Mouse (Mus musculus) kidney, embryonic 14.5 days (tissue): Measurements from ENCODE around the gene Gm9918. TPM values are rescaled to one million over a fixed set of nuclear protein-coding genes. Genes with fewer than 3 reads are reported as not detected.
A peak's percentile ranks its signal among the peaks of the same experiment; 100 is the strongest.

Experiments
- ATAC-seq: fragments of 200-750 bp; cut with Nextera tagmentation; 2 replicates; pipeline ENCODE4 v1.8.0; 2017; ENCODE audit warnings: moderate number of reproducible peaks, mild to moderate bottlenecking, moderate TSS enrichment, moderate library complexity; ENCODE audit not compliant: low FRiP score, low TSS enrichment
- H3K27ac ChIP-seq: fragments of 300-500 bp; sonication (generic); 2 replicates; pipeline ENCODE4 v1.5.1; 2014; ENCODE audit warnings: low read depth, mild to moderate bottlenecking, low read length, moderate library complexity, mixed read lengths
- H3K27me3 ChIP-seq: fragments of 300-500 bp; sonication (generic); 2 replicates; pipeline ENCODE4 v1.6.1; 2014; ENCODE audit warnings: mild to moderate bottlenecking, low read length; ENCODE audit not compliant: control insufficient read depth, insufficient read depth
- H3K36me3 ChIP-seq: fragments of 300-500 bp; sonication (generic); 2 replicates; pipeline ENCODE4 v1.6.1; 2014; ENCODE audit warnings: low read length, mixed read lengths; ENCODE audit not compliant: control insufficient read depth, insufficient read depth
- H3K4me1 ChIP-seq: fragments of 300-500 bp; sonication (generic); 2 replicates; pipeline ENCODE4 v1.6.1; 2014; ENCODE audit warnings: low read length, mixed read lengths; ENCODE audit not compliant: control insufficient read depth, insufficient read depth
- H3K4me2 ChIP-seq: fragments of 300-500 bp; sonication (generic); replicated peaks from 2 replicates; pipeline ENCODE4 v1.6.1; 2014; ENCODE audit warnings: low read depth, mild to moderate bottlenecking, low read length
- H3K4me3 ChIP-seq: fragments of 300-500 bp; sonication (generic); 2 replicates; pipeline ENCODE4 v1.5.1; 2014; ENCODE audit warnings: mild to moderate bottlenecking, low read length
- H3K9ac ChIP-seq: fragments of 300-500 bp; sonication (generic); 2 replicates; pipeline ENCODE4 v1.6.1; 2014; ENCODE audit warnings: low read depth, mild to moderate bottlenecking, low read length, moderate library complexity
- H3K9me3 ChIP-seq: fragments of 300-500 bp; sonication (generic); 2 replicates; pipeline ENCODE4 v1.6.1; 2016; ENCODE audit warnings: low read length; ENCODE audit not compliant: control insufficient read depth
- WGBS: fragments of 180-500 bp; shearing (Covaris S2); extraction: QIAGEN DNeasy Blood & Tissue Kit; methylation state at CpG from one replicate; pipeline ENCODE4 v1.1.7; 2014; 5-methylcytosine and 5-hydroxymethylcytosine counted together
- polyA plus RNA-seq: library from polyadenylated mRNA; unstranded; fragments of >200 nt; fragmentation: Nextera tagmentation; extraction: Ambion mirVana; gene quantifications from 2 replicates; pipeline ENCODE4 v1.2.1, GENCODE M21; 2014

The Gm9918 gene
- polyA plus RNA-seq, 1 experiment from 2014 or later, result 0.84 TPM

DNA sequence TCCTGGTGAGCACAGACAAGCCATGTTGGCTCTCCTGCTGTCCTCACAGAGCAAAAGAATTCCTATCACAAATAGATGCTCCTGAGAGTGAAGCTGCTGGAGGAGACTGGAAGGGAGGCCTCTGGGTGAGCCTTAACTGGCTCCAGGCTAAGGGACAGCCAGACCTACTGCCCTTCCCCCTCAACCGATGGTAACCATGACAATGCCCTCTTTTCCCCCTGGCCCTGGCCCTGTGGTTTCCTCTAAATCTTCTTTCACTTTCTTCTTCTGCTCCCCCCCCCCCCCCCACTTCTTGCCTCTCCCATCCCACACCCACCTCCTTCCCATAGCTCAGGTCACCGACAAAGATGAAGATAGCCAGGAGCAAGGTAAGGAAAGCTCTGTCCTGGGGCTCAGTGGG, 36.5 kb upstream of the Gm9918 start:
- WGBS, result 33% methylated on average over 2 of the region's 2 CpGs
- H3K4me2 ChIP-seq, result no peak overlapping the region
- H3K9ac ChIP-seq, result no peak overlapping the region
- H3K9me3 ChIP-seq, result no peaks in the 10 kb centered on the region
- no peak for ATAC-seq
- peaks cover 10% of the 10 kb centered on the region for H3K4me1 ChIP-seq
- H3K4me3 ChIP-seq, result no peak overlapping the region
- H3K27ac ChIP-seq, result no peak overlapping the region
- peaks cover 11% of the 10 kb centered on the region; the same call in 1 of the 2 replicates for H3K36me3 ChIP-seq
- H3K27me3 ChIP-seq, result no peaks in the 10 kb centered on the region

DNA sequence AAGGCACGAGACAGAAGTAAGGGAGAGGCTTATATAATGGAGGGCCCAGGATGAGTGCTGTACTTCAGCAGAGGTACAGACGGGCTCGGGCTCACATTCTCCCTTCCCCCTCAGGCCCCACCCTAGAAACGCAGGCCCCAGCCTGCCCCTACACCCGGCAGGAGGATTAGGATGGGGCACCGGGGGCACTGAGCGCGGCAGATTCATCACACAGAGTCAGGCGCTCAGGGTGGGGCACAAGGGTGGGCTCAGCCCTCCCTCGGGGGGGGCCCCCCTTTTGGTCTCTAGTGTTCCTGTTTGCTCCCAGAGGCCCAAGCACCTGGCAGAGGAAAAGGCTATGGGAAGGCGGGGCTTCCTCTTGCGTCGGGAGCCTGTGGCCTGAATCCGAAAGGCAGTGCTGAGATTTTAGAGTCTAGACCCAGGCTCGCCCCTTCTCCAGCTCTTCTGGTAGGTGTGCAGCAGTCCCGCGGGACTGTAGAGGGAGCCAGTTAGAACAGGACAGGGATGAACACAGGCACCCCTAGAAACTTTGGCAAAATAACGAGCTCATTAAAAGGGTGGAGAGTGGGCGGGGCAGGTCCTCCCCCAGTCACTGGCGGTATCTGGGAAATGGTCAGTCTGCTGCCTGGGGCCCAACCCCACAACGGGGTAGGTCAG, 34.9 kb upstream of the Gm9918 start:
- H3K36me3 ChIP-seq, result peaks cover 12% of the 10 kb centered on the region; the same call in 1 of the 2 replicates
- no peak overlapping the region for H3K4me3 ChIP-seq
- H3K9ac ChIP-seq, result no peak overlapping the region
- peak overlapping the region; percentile 17; the same call in 1 of the 2 replicates for H3K4me2 ChIP-seq
- H3K27me3 ChIP-seq, result no peaks in the 10 kb centered on the region
- H3K4me1 ChIP-seq, result peaks cover 10% of the 10 kb centered on the region
- ATAC-seq, result no peak
- no peaks in the 10 kb centered on the region for H3K9me3 ChIP-seq
- 29% methylated on average over 21 of the region's 21 CpGs for WGBS
- H3K27ac ChIP-seq, result no peak overlapping the region

- Histone ChIP-seq H3K9ac (no peak overlapping the region), H3K36me3 (peaks cover 12% of the 10 kb centered on the region; the same call in 1 of the 2 replicates), H3K27ac (no peak overlapping the region), H3K4me2 (no peak overlapping the region), H3K27me3 (no peaks in the 10 kb centered on the region), H3K9me3 (no peaks in the 10 kb centered on the region), H3K4me3 (no peak overlapping the region), H3K4me1 (peaks cover 20% of the 10 kb centered on the region)
- no peak for ATAC-seq
- 88% methylated on average over 14 of the region's 14 CpGs for WGBS
These were observed 31.7 kb upstream of the Gm9918 start for GRCm38 (mm10) chr15:102238543-102239259.

DNA sequence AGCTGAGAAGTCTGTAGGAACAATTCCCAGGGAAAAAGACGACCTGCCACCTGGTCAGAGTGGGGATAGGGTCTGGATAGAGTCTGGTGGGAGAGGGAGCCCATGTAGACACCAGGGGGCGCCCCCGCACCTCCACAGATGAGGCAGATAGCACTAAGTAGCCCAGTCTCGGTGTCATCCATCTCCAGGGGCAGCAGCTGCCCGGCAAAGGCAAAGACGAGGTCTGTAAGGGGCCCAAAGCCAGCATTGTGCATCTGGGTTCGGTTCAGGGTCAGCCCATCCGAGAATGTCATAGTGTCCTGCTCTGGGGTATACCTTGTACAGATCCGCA, 31.1 kb upstream of the Gm9918 start:
- Histone ChIP-seq H3K4me2 (no peak overlapping the region), H3K27me3 (no peaks in the 10 kb centered on the region), H3K9me3 (no peaks in the 10 kb centered on the region), H3K36me3 (peaks cover 12% of the 10 kb centered on the region; the same call in 1 of the 2 replicates), H3K9ac (no peak overlapping the region), H3K4me3 (no peak overlapping the region), H3K27ac (no peak overlapping the region), H3K4me1 (peaks cover 25% of the 10 kb centered on the region)
- ATAC-seq, result peak; percentile 79
- WGBS, result 11% methylated on average over 9 of the region's 9 CpGs

DNA sequence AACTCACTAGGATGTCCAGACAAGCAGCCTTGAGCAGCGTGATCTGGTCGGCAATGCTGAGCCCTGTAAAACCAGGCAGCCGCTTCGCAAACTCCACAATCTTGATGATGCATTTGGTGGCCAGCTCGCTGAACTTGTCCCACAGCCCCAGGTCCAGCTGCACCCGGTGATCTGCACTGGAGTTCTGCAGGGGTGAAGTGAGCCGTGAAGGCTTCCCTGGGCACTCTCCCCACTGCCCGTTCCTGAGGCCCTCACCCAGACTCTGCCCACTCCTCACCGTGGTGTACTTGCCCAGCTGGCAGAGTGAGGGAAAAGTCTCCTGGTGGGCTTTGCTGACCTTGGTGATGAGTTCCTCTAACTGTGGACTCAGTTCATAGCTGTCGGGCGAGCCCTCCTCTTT, 30.5 kb upstream of the Gm9918 start:
- H3K36me3 ChIP-seq, result peaks cover 12% of the 10 kb centered on the region; the same call in 1 of the 2 replicates
- H3K27me3 ChIP-seq, result no peaks in the 10 kb centered on the region
- ATAC-seq, result no peak
- no peak overlapping the region for H3K27ac ChIP-seq
- H3K4me1 ChIP-seq, result peaks cover 29% of the 10 kb centered on the region
- 63% methylated on average over 11 of the region's 11 CpGs for WGBS
- H3K4me3 ChIP-seq, result no peak overlapping the region
- no peaks in the 10 kb centered on the region for H3K9me3 ChIP-seq
- no peak overlapping the region for H3K4me2 ChIP-seq
- H3K9ac ChIP-seq, result no peak overlapping the region

DNA sequence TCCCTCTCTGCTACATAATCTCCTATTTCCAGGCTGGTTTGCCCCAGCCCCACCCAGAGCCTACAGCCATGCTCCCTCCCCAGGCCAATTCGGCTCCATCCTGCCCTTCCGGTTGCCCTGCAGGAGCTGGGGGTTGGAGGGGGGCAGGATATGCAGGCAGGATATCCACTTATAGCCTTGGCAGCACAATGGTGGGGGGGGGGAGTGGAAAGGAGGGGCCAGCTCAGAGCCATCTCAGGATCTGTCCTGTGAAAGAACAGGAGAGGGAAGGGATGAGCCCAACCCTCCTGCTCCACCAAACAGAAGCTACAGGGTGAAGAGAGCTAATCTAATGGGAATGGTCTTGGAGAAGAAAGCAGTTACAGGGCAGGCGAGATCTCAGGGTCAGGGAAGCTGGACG, 29.8 kb upstream of the Gm9918 start:
- H3K27me3 ChIP-seq, result no peaks in the 10 kb centered on the region; the same call in 1 of the 2 replicates
- WGBS, result 77% methylated on average over 4 of the region's 4 CpGs
- peaks cover 27% of the 10 kb centered on the region; the same call in 1 of the 2 replicates for H3K4me1 ChIP-seq
- no peak for ATAC-seq
- H3K36me3 ChIP-seq, result peaks cover 12% of the 10 kb centered on the region; the same call in 1 of the 2 replicates
- no peak overlapping the region; the same call in 1 of the 2 replicates for H3K27ac ChIP-seq
- H3K9me3 ChIP-seq, result no peaks in the 10 kb centered on the region
- H3K9ac ChIP-seq, result no peak overlapping the region
- no peak overlapping the region for H3K4me3 ChIP-seq
- no peak overlapping the region for H3K4me2 ChIP-seq

DNA sequence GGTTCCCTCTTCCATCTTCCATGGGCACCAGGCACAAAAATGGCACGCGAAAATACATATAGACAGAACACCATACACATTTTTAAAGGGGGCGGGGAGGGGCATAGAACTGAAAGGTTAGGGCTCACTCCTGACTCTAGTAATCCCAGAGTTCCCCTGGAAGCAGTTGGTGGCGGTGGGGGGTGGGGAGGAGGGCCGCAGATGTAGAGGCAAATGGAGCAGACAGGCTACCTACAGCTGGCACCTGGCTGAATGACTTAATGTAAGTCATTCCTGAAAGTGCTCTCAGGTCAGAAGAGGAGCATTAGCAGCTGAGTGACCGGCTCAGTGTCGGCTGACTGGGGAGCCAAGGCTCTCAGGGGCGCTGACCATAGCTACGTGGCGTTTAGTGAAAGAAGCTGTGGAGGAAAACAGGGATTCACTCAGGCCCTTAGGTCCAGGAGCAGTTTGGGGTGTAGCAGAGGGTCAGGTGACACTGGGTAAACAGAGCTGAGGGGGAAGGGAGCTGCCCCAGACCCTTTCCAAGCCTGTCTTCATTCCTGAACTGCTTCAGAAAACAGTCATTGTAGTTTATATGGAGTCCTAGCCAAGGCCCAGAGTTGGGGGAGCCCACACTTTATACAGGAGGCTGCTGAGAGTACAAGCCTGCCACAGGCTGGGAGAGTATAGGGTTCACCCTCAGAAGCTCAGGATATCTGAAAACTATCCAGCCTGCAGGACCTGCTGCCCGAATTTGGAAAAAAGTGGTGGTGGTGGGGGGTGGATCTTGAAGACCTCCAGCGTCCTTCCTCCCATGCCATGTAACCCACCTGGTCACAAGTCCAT, 27.7 kb upstream of the Gm9918 start:
- Histone ChIP-seq H3K9me3 (no peaks in the 10 kb centered on the region), H3K27ac (no peak overlapping the region), H3K36me3 (peaks cover 6% of the 10 kb centered on the region; the same call in 1 of the 2 replicates), H3K9ac (no peak overlapping the region), H3K27me3 (no peaks in the 10 kb centered on the region; the same call in 1 of the 2 replicates), H3K4me2 (no peak overlapping the region), H3K4me1 (peaks cover 24% of the 10 kb centered on the region; the same call in 1 of the 2 replicates), H3K4me3 (no peak overlapping the region)
- ATAC-seq, result no peak
- WGBS, result 31% methylated on average over 12 of the region's 12 CpGs

GRCm38 (mm10) chr15:102243229-102244190, 26.9 kb upstream of the Gm9918 start:
- 21% methylated on average over 22 of the region's 22 CpGs for WGBS
- no peaks in the 10 kb centered on the region; the same call in 1 of the 2 replicates for H3K27me3 ChIP-seq
- peak overlapping the region; percentile 38; the same call in 1 of the 2 replicates for H3K27ac ChIP-seq
- H3K4me3 ChIP-seq, result peak overlapping the region; percentile 66
- peak overlapping the region; percentile 81 for H3K4me2 ChIP-seq
- H3K9me3 ChIP-seq, result no peaks in the 10 kb centered on the region
- peaks cover 32% of the 10 kb centered on the region for H3K4me1 ChIP-seq
- ATAC-seq, result no peak
- H3K9ac ChIP-seq, result peak overlapping the region; percentile 74; the same call in 1 of the 2 replicates
- peaks cover 5% of the 10 kb centered on the region; the same call in 1 of the 2 replicates for H3K36me3 ChIP-seq
